In genomic region chr9:37139514-37139913, GRCm38 (mm10) we compare ENCODE assay signal across 8 mouse cellular contexts. TPM values are rescaled to one million over a fixed set of nuclear protein-coding genes. Genes with fewer than 3 reads are reported as not detected.
A peak's percentile ranks its signal among the peaks of the same experiment; 100 is the strongest.
DNase-seq lines count a peak whose midpoint lies in the region; ATAC-seq and TF ChIP-seq lines count a peak whose summit lies in the region.

No protein-coding gene starts in this region.

- no peak for TF ChIP-seq CTCF in kidney, postnatal 0 days (IDR thresholded peaks at IDR 0.05; ENCODE audit: low read depth)

- peak overlapping the region; percentile 41 for H3K4me2 ChIP-seq in kidney, postnatal 0 days (ENCODE audit: low read length)

- no peaks in the 10 kb centered on the region for H3K27me3 ChIP-seq in kidney, postnatal 0 days (ENCODE audit: insufficient read depth, low read length)

- no peak overlapping the region for H3K4me3 ChIP-seq in kidney, postnatal 0 days (replicated peaks; ENCODE audit: low read depth, low read length)

- ATAC-seq in kidney, postnatal 0 days (replicated peaks; ENCODE audit: low FRiP score, low read depth) = peak; percentile 78
- 0 out of 2 replicates have a peak, but pooled peaks have one; percentile 24 for ATAC-seq in megakaryocyte progenitor cell, adult 5-6 weeks (replicated peaks; ENCODE audit: poor library complexity)

- no peak overlapping the region for H3K27ac ChIP-seq in kidney, postnatal 0 days

- no peaks in the 10 kb centered on the region for H3K36me3 ChIP-seq in kidney, postnatal 0 days (ENCODE audit: insufficient read depth, low read length)

- 0 out of 2 replicates have a peak overlapping the region, but pooled peaks have one; percentile 37 for H3K9ac ChIP-seq in kidney, postnatal 0 days (ENCODE audit: low read depth, low read length)

- H3K4me1 ChIP-seq in kidney, postnatal 0 days (replicated peaks; ENCODE audit: insufficient read depth, low read length) = peaks cover 16% of the 10 kb centered on the region

- peak; percentile 18 to 51 for DNase-seq in urinary bladder, adult 18-20 months (ENCODE audit: low spot score in 2 of 2)
- DNase-seq in urinary bladder, adult 2 months (ENCODE audit: low spot score) = no peak
- peak; percentile 47 to 66 for DNase-seq in heart, adult 9 months (ENCODE audit: low spot score in 2 of 2)
- DNase-seq in kidney, postnatal 0 days (ENCODE audit: low spot score) = peak; percentile 81
- DNase-seq in spleen, postnatal 4 days (ENCODE audit: low spot score in 2 of 2) = no peak
- no peak for DNase-seq in right cerebral cortex, adult 2 months (ENCODE audit: low spot score in 2 of 2)
- DNase-seq in cerebellum, adult 8-10 months = no peak

- no peaks in the 10 kb centered on the region for H3K9me3 ChIP-seq in kidney, postnatal 0 days (replicated peaks; ENCODE audit: low read length)

- 6% methylated on average over 8 of the region's 8 CpGs for WGBS in kidney, postnatal 0 days

RNA-seq across cellular contexts. Expression of gene Pknox2, which starts 7.7 kb away (rescaled TPM):
- 13.6 and 17.0 TPM in 2 replicates for polyA plus RNA-seq in urinary bladder, adult 2 months (2012; rRNA removed)
- polyA plus RNA-seq in kidney, postnatal 0 days (2015; fragmentation: Nextera tagmentation; extraction: Ambion mirVana) = 6.0 and 8.2 TPM in 2 replicates
- total RNA-seq in megakaryocyte progenitor cell, adult 5-6 weeks (2015) = 0.20 TPM in 1 of 2 replicates, not detected in the other
- total RNA-seq in megakaryocyte progenitor cell, adult 5-6 weeks (2017) = not detected in 2 replicates

Comparison
In these comparisons a context has a peak if more than half of its experiments do, and no peak if none do; other contexts are left out.
1. DNase-seq: peak in urinary bladder, adult 18-20 months (2 of 2), heart, adult 9 months (2 of 2) and kidney, postnatal 0 days (single experiment); none in urinary bladder, adult 2 months (single experiment), spleen, postnatal 4 days (0 of 2), right cerebral cortex, adult 2 months (0 of 2) and cerebellum, adult 8-10 months (single experiment).